ENCODE assay signal across 24 mouse cellular contexts in genomic region chr2:166602948-166603347, GRCm38 (mm10).
"Had no signal": no experiment of that assay in that cellular context is flagged by ENCODE, and none has a peak within 500 bp of the region (broad histone marks: within the 10 kb centered on the region; RNA-seq: fewer than 3 reads in every experiment).

No protein-coding gene starts in this region.

- H3K4me3 ChIP-seq: intestine, embryonic 15.5 days; kidney, embryonic 15.5 days; limb, embryonic 10.5 days; limb, embryonic 13.5 days; liver, embryonic 12.5 days; liver, embryonic 15.5 days; lung, embryonic 15.5 days; megakaryocyte, embryonic 14.5 days; midbrain, embryonic 10.5 days; midbrain, embryonic 13.5 days; myocyte; neural tube, embryonic 13.5 days; stomach, embryonic 15.5 days had no signal

- DNase-seq: kidney, adult 11 months; kidney, adult 8-10 months; kidney, postnatal 10 days; kidney, postnatal 36 days; liver; lung, adult 18-20 months; lung, postnatal 10 days; lung, postnatal 36 days; retina, postnatal 1 day; spleen, adult 18-20 months; thymus, postnatal 36 days had no signal

- H3K27ac ChIP-seq: intestine, embryonic 15.5 days; kidney, embryonic 15.5 days; limb, embryonic 10.5 days; limb, embryonic 13.5 days; liver, embryonic 12.5 days; liver, embryonic 15.5 days; lung, embryonic 15.5 days; midbrain, embryonic 10.5 days; midbrain, embryonic 13.5 days; neural tube, embryonic 13.5 days; stomach, embryonic 15.5 days had no signal
